Mouse (Mus musculus) kidney, adult 8-10 months (tissue): ENCODE results near the gene Fancg.

Experiments used
- DNase-seq, 2 experiments: peaks; one replicate each; pipeline ENCODE4 v3.0.0; 2022

Fancg gene

DNA sequence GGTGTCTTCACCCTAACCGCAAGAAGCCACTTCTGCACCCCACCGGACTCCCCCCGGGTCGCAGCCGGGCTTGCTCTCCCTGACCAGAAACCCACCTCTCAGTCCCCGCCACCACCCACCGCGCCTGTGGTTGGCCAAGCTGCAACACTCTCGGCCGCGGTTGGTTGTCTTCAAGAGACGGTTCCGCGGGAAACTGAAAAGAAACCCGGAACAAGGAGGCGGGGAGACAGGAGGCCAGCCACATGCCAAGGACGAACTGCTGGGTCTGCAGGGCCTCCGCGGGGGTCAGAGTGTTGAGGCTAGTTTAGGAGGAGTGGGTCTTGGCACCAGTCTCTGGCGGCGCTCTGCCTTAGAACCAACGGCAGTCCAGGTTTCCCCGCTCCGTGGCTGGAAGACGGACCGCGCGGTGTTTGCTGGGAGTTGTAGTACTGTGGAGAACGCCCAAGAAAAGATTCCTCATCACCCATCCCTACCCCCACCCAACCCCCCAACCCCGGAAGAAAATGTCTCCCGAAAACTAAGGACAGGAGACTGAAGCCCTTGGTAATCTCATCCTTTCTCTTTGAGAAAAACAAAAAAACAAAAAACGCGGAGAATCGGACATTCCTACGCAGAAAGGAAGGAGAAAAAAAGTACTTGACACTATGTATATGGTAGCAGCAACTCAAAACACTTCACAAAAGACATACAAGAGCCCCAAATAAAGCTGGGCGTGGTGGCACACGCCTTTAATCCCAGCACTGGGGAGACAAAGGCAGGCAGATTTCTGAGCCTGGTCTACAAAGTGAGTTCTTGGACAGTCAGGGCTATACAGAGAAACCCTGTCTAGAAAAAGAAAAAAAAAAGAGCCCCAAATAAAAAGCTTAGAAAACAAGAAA, at the start of gene Fancg:
Fancg (minus strand) TSS at position 346 of the 878 bp plus-strand sequence.
- DNase-seq, result peak; percentile 73 to 82

DNA sequence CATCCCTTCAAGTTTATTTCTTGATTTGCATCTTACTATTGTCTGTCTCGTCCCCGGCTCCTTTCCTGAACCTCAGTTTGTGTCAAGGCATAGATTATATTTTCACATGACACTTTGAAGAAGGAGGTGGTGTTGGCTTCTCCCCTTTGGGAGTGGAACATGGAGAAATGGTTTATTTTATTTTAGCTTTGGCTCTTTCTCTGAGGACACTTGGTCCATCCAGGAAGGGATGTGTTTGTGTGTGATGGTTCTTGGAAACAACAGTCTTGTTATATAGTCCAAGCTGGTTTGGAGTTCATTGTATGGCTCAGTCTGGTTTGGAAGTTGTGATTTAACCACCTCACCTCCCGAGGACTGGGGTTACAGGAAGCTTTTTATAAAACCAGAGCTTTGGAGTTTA, 49.4 kb upstream of the Fancg start:
- DNase-seq, result no peak

DNA sequence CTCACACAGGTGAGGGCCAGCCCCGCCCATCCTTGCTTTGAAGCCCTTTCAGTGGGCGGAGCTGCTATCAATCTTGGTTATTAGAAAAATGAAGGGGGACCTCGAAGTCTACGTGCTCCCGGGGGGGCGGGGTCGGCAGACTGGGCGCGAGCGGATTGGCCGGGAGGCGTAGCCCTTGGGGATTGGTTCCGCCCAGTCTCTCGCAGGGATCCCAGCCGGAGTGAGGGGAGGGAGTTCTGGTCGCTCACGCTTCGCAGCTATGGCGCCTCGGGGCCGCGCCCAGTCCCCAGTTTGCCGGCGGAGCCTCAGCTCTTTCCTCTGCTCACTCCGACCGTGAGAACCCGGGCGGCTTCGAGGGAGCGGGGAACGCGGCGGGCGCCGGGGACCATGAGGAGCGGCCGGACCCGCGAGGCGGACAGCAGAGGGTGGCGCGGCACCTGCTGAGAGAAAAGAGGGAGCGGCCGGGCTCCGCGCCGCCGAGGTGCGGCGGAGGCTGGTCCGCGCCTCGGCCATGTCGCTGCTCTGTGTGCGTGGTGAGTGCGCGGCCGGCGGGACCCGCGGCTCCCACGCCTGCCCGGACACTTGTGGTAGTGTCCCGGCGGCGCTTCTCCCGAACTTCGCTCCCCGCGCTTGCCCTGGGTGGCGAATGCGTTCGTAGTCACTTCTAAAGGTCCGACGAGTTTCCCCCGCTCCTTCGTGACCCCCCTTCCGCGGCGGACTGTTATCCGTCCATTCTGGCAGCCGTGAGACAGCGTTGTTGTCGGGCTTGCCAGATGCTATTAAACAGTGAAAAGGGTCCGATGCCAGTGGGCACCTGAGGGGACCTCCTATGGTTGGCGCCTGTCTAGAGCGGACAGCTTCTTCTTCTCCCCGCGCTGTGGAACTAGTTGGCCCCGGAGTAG, 48.7 kb upstream of the Fancg start, which contains the start of gene Unc13b:
Unc13b (plus strand) TSS at position 201 of the 902 bp plus-strand sequence.
- peak; percentile 92 to 94 for DNase-seq

DNA sequence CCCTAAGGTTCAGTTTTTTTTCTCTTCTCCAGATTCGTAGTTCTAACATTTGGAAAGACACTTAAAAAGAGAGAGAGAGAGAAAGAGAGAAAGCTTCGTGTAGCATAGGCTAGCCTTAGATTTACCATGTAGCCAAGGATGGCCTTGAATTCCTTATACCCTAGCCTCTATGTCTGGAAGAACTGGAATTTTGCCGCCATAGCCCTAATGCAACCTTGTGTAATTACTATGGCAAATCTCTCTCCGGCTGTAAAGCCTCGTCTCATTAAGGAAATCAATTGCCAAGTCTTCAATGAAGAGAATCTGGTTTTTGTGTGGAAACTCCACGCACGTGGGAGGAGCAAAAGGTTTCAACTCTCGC, 48.1 kb upstream of the Fancg start:
- no peak for DNase-seq

DNA sequence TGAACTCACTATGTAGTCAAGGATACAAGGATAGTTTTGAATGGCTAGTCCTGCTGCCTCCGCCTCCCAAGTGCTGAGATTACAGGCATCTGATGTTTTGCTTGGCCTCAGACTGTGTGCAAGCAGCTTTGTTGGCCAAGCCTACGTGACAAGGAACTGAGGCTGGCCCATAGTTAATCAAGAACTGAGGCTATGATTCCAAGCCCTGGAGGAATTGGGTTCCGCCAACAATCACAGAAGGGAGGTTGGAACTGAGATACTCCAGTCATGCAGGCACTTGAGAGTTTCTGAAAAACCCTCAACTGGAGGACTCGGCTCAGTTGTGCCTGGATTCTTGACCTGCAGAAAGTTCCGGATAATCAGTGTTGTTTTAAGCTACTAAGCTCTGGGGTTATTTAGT, 47.3 kb upstream of the Fancg start:
- no peak for DNase-seq

DNA sequence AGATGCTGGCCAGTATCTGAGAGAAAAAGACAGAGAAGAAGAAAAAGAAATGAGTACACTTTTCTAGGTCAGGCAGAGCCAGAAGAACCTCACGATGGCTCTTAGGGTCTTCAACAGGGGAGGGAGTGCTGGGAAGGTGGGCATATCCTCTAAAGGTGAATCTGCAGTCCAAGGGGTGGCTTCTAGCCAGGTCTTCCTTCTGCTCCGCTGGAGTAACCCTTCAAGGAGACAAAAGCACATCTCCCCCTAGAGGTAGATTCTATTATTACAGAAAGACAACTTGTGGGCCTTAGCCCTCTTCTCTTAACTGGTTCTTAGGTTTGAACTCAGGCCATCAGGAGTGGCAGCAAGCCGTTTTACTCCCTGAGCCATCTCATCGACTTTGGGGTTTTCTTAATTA, 42.3 kb upstream of the Fancg start:
- DNase-seq, result peak; percentile 43 to 67

DNA sequence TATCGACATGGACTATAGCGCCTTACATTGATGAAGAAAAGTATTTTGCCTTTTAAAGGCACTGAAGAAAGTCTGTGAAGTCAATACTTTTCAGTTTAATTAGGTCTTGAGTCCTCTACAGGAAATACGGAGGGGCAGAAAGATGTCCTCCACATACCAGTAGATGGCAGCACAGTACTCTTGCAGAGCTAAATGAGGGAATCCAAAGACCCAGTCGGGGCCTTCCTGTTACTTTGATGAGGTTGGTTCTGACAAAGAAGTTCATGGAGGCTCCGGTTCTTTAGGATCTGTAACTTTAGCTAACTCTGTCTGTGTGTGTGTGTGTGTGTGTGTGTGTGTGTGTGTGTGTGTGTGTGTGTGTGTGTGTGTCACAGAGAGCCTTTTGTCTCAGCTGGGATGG, 36.9 kb upstream of the Fancg start:
- DNase-seq, result peak; percentile 81 to 82

DNA sequence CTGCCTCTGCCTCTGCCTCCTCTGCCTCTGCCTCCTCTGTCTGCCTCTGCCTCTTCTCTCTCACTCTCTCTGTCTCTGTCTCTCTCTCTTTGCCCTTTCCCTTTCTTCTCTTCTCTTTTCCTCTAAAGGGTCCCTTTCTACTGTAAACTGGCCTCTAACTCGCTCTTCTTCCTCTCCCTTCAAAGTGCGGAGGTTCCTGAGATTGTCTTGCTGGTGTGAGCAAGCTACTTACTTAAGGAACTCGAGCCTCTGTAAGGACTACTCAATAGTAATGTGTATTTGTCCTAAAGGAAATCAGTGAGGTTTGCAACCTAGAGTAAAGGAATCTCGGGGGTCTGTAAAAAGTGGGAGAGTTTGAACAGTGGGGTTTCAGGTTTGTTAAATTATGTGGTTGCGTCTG, 36.3 kb upstream of the Fancg start:
- DNase-seq, result no peak

DNA sequence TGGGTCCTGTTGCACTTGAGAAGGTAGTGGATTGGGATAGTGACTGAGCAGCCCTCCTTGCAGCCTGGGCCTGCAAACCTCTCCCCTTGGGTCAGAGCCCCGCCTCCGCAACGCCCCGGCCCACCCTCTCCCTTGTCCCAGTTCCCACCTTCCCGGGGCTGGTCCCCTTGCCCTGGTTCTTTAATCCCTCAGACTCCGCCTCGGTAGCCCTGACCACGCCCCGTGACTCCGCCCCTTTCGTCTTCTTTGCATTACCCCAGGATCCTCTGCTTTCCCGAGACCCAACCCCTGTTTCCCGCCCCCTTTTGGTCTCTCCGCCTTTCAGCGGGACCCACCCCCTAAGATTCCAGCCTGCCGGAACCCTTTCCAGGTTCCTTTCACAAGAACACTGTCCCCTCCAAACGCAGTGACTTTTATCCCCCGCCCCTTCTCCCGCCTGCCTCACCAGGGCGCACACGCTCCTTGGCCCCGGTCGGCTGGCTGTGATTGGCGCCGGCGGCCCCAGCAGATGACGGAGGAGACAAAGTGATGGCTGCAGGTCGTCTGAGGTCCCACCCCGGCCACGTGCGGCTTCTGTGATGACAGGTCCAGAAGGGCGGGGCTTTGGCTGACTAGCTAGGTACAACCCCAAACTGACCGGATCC, 35.5 kb upstream of the Fancg start, which contains the start of gene Fam214b:
Fam214b (minus strand) TSS at position 562 of the 644 bp plus-strand sequence.
- DNase-seq, result peak; percentile 99 to 100

DNA sequence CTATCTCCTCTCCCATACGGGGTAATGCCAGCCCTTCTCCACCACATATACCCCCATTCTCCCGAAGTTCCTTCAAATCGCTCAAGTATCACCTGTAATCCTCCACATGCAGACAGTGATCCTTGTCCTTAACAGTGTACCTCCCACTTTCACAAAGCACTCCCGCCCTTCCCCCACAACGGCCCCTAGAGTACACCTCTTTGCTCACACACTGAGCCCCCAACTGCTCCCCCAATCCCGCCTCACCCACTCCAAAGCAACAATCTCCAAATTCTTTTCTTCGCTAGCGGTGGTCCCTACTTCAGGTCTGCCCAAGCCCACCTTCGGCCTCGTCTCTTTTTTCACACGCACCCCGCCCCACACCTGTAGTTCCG, 35.0 kb upstream of the Fancg start:
- DNase-seq, result no peak

DNA sequence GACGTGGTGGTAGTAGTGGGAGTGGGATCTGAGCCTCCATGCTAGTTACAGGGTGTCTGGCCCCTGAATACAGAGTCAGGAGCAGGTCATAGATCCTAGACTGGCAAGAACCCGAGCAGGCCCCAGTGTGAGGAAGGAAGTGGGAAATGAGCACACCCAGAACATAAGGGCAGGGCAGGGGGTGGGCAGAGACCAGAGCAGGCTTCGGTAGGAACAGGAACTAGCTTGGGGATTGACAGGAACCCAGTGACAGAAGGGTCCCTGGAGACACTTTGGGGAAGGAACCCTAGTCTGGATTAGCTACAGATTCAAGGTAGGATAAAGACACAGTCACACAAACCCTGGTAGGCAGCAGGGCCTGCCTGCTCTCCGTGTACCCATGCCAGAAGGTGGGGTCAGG, 34.4 kb upstream of the Fancg start:
- peak; percentile 39 to 55 for DNase-seq

DNA sequence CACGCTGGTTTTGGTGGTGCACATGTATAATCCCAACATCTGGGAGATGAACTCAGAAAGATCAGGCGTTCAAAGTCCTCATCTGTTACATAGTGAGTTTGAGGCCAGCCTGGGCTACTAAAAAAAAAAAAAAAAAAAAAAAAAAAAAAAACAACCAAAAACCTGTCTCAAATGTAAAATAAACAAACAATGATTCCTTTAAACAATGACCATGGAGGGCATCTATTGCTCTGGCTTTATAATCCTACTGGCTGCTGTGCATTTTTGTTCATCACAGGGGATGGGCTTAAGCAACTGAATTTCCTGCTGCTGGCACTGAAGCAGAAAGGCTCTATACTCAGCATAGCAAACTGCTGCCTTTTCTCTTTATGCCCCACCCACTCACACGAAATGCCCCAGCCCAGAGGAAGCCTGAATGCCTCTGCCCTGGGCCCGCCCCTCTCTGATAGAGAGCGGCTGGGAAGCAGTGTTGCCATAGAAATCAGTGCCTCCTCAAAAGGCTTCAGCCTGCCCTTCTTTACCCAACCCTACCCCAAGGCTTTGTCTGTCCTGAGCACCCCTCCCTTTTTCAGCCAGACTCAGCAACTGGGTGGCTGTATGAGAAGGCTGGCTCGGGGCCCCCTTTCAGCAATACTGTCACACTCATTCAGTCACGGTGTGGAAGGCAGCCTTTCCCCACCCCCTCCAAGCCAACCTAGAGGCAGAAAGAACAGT, 33.5 kb upstream of the Fancg start:
- DNase-seq, result peak; percentile 58

DNA sequence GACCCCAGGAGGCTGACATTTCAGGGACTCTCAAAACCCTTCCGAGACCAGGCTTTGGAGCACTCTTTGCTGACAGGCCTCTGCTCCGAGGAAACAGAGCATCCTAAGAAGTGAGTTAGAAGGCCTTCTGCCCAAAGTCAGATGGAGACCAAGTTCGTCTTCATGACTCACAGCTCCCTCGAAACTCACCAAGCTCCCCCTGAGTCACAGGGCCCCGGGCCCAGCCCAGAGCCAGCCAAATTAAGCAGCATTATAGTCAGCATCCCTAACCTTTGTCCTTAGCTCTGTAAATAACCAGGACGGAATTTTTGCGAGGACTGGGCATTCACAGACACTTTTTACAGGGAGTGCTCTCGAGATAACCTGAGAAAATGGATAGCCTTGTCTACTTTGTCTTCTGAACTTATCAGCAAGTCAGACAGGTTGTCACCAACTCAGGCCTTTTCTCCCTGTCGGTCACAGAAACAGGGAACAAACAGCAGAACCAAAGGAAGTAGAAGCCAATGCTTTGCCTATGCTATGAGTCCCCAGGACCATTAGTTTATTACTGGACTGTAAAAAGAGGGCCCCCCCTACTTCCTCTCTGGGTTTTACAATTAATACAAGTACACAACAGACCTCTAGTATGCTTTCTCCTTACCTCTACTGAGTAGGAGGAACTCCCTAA, 30.7 kb upstream of the Fancg start:
- DNase-seq, result no peak

DNA sequence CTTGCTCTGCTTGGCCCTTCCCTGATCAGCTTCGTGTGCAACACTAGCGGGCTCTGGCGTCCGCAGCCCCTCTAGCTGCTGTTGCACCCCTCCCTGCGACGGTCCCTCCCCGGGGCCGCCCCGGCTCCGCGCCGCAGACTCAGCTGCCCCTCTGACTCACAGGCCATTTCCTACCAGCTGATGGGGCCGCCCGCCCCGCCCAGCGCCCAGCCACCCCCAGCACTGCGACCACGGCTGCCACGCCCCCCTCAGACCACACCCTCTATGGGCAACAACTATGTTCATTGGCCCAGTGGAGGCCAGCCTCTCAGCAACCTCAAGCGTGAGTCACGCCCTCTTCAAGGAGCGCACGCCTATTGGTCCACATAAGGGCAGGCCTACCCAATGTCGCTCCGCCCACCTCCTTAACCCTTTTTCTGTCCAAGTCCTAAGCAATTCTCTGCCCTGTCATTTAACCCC, 29.8 kb upstream of the Fancg start:
- DNase-seq, result peak; percentile 97 to 98

DNA sequence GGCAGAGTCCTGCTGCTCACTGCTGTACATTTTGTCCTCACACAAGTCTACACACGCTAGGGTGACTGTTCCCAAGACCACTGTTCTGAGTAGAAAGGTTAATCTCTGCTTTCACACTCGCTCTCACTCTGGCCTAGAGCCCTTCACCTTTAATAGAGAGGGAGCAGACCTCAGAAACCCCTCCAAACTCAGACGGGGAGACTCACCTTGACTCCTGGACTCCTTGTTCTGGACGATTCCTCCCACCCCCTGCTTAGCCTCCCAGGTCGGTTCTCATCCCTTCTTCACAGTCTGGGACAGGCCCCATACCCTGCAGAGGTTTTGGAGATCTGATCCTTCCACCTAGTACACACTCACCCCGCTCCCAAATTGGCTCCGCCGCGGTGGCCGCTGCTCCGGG, 29.3 kb upstream of the Fancg start:
- no peak for DNase-seq

DNA sequence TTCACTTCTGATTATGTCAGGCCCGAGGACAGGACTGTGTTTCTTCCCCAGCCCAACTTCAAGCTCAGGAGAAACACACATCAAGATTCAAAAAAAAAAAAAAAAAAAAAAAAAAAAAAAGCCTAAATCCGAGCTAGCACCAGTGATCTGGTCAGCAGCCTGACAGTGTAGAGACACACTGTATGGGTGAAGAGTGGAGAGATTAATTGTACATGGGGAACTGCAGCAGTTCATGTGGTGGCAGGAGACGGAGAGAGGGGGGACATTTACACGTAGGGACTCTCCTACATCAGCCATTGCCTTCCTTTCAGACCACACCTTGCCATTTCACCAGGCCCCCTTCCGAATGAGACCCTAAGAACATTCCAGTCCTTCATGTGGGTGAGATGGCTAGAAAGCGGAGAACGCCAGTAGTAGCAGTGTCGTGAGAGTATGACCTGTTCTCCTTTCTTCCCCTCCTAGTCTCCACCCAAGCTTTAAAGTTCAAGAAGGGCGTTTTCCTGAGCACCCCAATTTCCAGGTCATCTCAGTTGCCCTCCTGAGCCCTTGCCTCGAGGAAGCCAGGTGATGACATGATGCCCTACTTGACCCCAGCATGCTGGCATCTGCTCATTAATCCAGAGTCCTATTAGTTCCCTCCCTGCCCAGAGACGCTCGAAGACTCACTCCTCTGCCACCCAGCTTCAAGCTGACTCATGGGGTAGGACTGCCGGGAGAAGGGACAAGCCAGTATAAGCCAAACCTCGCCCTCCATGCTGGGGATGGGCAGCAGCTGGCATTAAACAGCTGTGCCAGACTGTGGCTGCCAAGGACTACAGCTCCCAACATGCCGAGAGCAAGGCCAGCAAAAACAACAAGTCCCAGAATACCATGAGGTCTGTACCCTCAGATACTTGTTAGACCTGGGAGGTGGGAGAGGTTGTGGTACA, 28.5 kb upstream of the Fancg start:
- peak in 1 of 2 experiments; percentile 31 for DNase-seq

DNA sequence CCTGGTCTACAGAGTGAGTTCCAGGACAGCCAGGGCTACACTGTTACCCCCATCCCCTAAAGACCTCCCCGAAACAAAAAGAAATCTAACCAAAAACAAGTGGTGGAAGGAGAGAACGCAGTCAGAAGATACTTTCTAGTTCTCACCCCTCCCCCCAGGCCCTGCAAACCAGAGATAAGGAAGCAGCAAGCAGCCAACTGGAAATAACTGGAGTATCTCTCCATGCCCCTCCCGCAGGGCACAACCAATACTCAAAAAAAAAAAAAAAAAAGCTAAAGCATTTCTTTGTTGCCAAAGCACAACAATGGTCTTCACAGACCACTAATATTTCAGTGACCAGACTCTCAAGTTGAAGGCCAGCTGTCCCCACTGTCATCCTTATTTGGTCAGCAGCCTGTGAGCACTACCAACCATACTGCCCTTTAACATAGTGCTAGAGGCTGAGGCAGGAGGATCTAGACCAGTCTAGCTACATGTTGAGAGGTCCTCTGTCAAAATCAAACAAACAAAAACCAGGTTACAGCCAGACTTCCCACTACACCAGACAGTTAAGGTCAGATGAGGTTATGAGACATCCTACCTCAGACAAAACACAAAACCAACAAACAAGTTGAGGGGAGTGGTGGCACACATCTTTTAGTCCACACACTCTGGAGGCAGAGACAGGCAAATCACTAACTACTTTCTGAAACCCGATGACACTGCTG, 27.7 kb upstream of the Fancg start:
- DNase-seq, result no peak

DNA sequence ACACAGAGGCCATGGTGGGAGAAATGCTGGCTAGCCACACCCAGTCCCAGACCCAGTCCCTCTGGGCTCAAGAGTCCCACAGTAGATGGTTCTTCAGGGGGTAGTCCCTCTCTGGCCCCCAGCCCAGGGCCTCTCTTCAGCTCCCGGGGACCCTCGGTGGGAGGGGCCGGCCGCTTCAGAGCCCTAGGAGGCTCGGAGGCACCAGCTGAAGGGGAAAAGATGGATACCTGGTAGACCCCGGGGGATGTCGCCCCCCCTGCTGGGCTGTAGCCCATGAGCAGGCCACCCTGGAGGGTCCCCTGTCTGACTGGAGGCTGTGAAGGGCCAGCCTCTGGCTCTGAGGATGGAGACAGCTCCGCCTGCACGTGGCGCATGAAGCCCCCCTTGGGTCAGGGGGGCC, 26.1 kb upstream of the Fancg start:
- no peak for DNase-seq

DNA sequence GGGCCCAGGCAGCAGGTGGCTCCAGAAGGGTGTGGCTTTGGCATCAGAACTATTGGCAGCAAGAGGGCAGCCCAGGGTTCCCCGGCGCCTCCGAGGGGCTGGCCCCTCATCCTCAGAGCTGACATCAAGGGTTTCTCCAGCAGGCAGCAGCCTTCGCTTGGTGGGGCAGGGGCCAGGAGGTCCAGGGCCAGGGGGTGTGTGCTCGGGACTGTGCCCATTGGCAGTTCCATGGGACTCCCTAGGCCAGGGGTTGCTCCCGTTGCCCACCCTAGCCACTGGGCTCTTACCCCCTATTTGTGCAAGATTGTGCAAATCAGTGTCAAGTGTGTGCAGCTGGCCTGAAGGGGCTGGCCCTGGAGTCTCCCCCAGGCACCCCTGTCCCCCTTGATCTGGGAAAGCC, 25.5 kb upstream of the Fancg start:
- no peak for DNase-seq

DNA sequence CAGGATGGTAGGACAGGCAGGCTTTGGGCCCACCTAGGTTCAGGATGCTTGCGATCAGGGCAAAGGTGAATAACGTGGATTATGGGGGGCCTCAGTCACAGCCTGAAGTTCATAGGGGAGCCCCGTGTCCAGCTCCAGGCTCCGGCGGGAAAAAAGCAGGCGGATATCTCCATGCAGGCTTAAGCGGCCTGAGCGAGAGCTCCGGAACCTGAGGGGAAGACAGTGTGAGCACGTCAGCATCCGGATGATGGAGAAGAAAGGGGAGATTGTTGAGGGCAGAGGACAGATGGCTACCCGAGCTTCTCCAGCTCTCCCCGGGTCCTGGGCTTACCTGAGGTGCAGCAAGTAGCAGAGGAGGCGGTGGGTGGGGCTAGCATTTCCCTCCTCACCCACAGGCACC, 23.2 kb upstream of the Fancg start:
- no peak for DNase-seq
